Mouse (Mus musculus) cerebellum, postnatal 25 days (tissue): Measurements from ENCODE around the gene Gfer.
A peak's percentile ranks its signal among the peaks of the same experiment; 100 is the strongest.

Source experiments
- DNase-seq, 2 experiments: peaks; one replicate each; pipeline ENCODE4 v3.0.0; 2021; ENCODE audit warnings: mixed read lengths in 2 of 2

Gene Gfer

GRCm38 (mm10) chr17:24696011-24696697 lies at the start of gene Gfer, which contains the start of gene Noxo1:
Gene Gfer (minus strand): TSS chr17:24696156.
Gene Noxo1 (plus strand): TSS chr17:24696234.
- peak; percentile 90 to 96 for DNase-seq

- DNase-seq: no peak
These were observed 48.4 kb upstream of the Gfer start for GRCm38 (mm10) chr17:24744381-24744780.

GRCm38 (mm10) chr17:24743896-24744295 lies 47.9 kb upstream of the Gfer start:
- no peak for DNase-seq

- no peak for DNase-seq
These were observed 46.4 kb upstream of the Gfer start for GRCm38 (mm10) chr17:24742307-24742706.

GRCm38 (mm10) chr17:24739926-24740325 lies 44.0 kb upstream of the Gfer start:
- no peak for DNase-seq

- DNase-seq: no peak
These were observed 42.3 kb upstream of the Gfer start for GRCm38 (mm10) chr17:24738238-24738637.

- no peak for DNase-seq
These were observed 41.3 kb upstream of the Gfer start for GRCm38 (mm10) chr17:24737135-24737810.

- DNase-seq: peak; percentile 89 to 94
These were observed 40.5 kb upstream of the Gfer start, which contains the start of gene Msrb1 for GRCm38 (mm10) chr17:24736330-24737051. Gene Msrb1 (plus strand): TSS chr17:24736642.

- DNase-seq: no peak
These were observed 39.5 kb upstream of the Gfer start for GRCm38 (mm10) chr17:24735446-24735845.

GRCm38 (mm10) chr17:24734513-24734912 lies 38.6 kb upstream of the Gfer start:
- DNase-seq: no peak

GRCm38 (mm10) chr17:24733434-24734050 lies 37.6 kb upstream of the Gfer start:
- peak in 1 of 2 experiments; percentile 29 for DNase-seq

GRCm38 (mm10) chr17:24732233-24732935 lies 36.4 kb upstream of the Gfer start:
- no peak for DNase-seq

- no peak for DNase-seq
These were observed 34.8 kb upstream of the Gfer start for GRCm38 (mm10) chr17:24730787-24731186.

GRCm38 (mm10) chr17:24729067-24729466 lies 33.1 kb upstream of the Gfer start:
- DNase-seq: no peak

GRCm38 (mm10) chr17:24728184-24728583 lies 32.2 kb upstream of the Gfer start:
- DNase-seq: no peak

GRCm38 (mm10) chr17:24727618-24728017 lies 31.7 kb upstream of the Gfer start, which contains the start of gene Rpl3l:
Gene Rpl3l (plus strand): TSS chr17:24727820.
- no peak for DNase-seq

- DNase-seq: no peak
These were observed 29.9 kb upstream of the Gfer start for GRCm38 (mm10) chr17:24725637-24726390.

GRCm38 (mm10) chr17:24724184-24724583 lies 28.2 kb upstream of the Gfer start, which contains the start of gene Ndufb10:
Gene Ndufb10 (minus strand): TSS chr17:24724478.
- DNase-seq: peak; percentile 99

GRCm38 (mm10) chr17:24723881-24724180 lies 27.9 kb upstream of the Gfer start:
- no peak for DNase-seq

- no peak for DNase-seq
These were observed 27.3 kb upstream of the Gfer start for GRCm38 (mm10) chr17:24723122-24723880.
